Mouse (Mus musculus): ENCODE results near the gene Tanc1.

GRCm38 (mm10) chr2:59824289-59824688, 212.4 kb downstream of the Tanc1 start:
- TF ChIP-seq CTCF (IDR thresholded peaks at IDR 0.05) (no peak), POLR2A (IDR thresholded peaks at IDR 0.05; ENCODE audit: insufficient read depth, low read depth, low read length) (no peak)
